Mouse (Mus musculus) lung, embryonic 14.5 days (tissue): ENCODE measurements at regions not wholly inside any gene's neighbourhood (a gene's known extent, or its start where the extent isn't known, plus 50 kb on each side); places are given as distances from the start of the nearest gene placed in this dataset.
A peak's percentile ranks its signal among the peaks of the same experiment; 100 is the strongest.
"Not testable (repeated sequence)": the region's sequence is repeated elsewhere in the genome, so short reads cannot be mapped to it uniquely, and the experiment has no call there.

ENCODE experiments used
- ATAC-seq: fragments of 200-750 bp; cut with Nextera tagmentation; 2 replicates; pipeline ENCODE4 v1.8.0; 2017; ENCODE audit warnings: mild to moderate bottlenecking, moderate TSS enrichment, moderate library complexity; ENCODE audit not compliant: insufficient read depth
- DNase-seq: peaks from one replicate; pipeline ENCODE4 v3.0.0-alpha.2; 2015
- H3K27ac ChIP-seq: fragments of 300-500 bp; sonication (generic); 2 replicates; pipeline ENCODE4 v1.5.1; 2014; ENCODE audit warnings: low read depth, mild to moderate bottlenecking, moderate library complexity
- H3K27me3 ChIP-seq: fragments of 300-500 bp; sonication (generic); 2 replicates; pipeline ENCODE4 v1.6.1; 2014; ENCODE audit warnings: low read length, control low read depth; ENCODE audit not compliant: insufficient read depth
- H3K36me3 ChIP-seq: fragments of 300-500 bp; sonication (generic); 2 replicates; pipeline ENCODE4 v1.6.1; 2014; ENCODE audit warnings: control low read depth; ENCODE audit not compliant: insufficient read depth
- H3K4me1 ChIP-seq: fragments of 300-500 bp; sonication (generic); 2 replicates; pipeline ENCODE4 v1.6.1; 2014; ENCODE audit warnings: antibody characterized with exemption, control low read depth; ENCODE audit not compliant: insufficient read depth
- H3K4me2 ChIP-seq: fragments of 300-500 bp; sonication (generic); 2 replicates; pipeline ENCODE4 v1.6.1; 2014; ENCODE audit warnings: mild to moderate bottlenecking
- H3K4me3 ChIP-seq: fragments of 300-500 bp; sonication (generic); 2 replicates; pipeline ENCODE4 v1.5.1; 2014; ENCODE audit warnings: low read depth, low read length
- H3K9ac ChIP-seq: fragments of 300-500 bp; sonication (generic); 2 replicates; pipeline ENCODE4 v1.6.1; 2014
- H3K9me3 ChIP-seq: fragments of 300-500 bp; sonication (generic); 2 replicates; pipeline ENCODE4 v1.6.1; 2016; ENCODE audit warnings: low read depth, low read length, control low read depth
- CTCF ChIP-seq: IDR thresholded peaks from 2 replicates; pipeline ENCODE4 v1.5.1; 2016; ENCODE audit warnings: antibody characterized with exemption, low read depth
- whole genome bisulfite sequencing: fragments of 180-500 bp; shearing (Covaris S2); extraction: QIAGEN DNeasy Blood & Tissue Kit; methylation state at CpG from one replicate; pipeline ENCODE4 v1.1.7; 2014; 5-methylcytosine and 5-hydroxymethylcytosine counted together

GRCm38 (mm10) chr10:9338207-9338801 is 336.7 kb downstream of the Samd5 start:
- 87% methylated on average over 8 of the region's 8 CpGs for WGBS
- no peaks in the 10 kb centered on the region for H3K9me3 ChIP-seq
- H3K27me3 ChIP-seq: no peaks in the 10 kb centered on the region
- H3K9ac ChIP-seq: no peak overlapping the region
- no peaks in the 10 kb centered on the region for H3K36me3 ChIP-seq
- no peaks in the 10 kb centered on the region for H3K4me1 ChIP-seq
- no peak for ATAC-seq
- H3K4me3 ChIP-seq: no peak overlapping the region
- TF ChIP-seq CTCF: no peak
- H3K4me2 ChIP-seq: no peak overlapping the region
- H3K27ac ChIP-seq: no peak overlapping the region
- no peak for DNase-seq

GRCm38 (mm10) chr10:9334245-9334845 is 340.7 kb downstream of the Samd5 start:
- no peak for DNase-seq
- WGBS: 67% methylated on average over 10 of the region's 10 CpGs
- no peak for TF ChIP-seq CTCF

GRCm38 (mm10) chr10:9331694-9332093 is 343.3 kb downstream of the Samd5 start:
- ATAC-seq (no peak), DNase-seq (no peak)
- H3K27me3 ChIP-seq: no peaks in the 10 kb centered on the region
- no peaks in the 10 kb centered on the region for H3K36me3 ChIP-seq
- no peak for TF ChIP-seq CTCF
- no peak overlapping the region for H3K9ac ChIP-seq
- H3K4me1 ChIP-seq: no peaks in the 10 kb centered on the region
- H3K4me3 ChIP-seq: no peak overlapping the region
- 58% methylated on average over 3 of the region's 3 CpGs for WGBS
- 0 out of 2 replicates have a peak, but pooled peaks cover 2% of the 10 kb centered on the region for H3K9me3 ChIP-seq
- no peak overlapping the region for H3K4me2 ChIP-seq
- H3K27ac ChIP-seq: no peak overlapping the region

More at GRCm38 (mm10) chr10:9334245-9334845, 340.7 kb downstream of the Samd5 start:
- no peak overlapping the region for H3K4me2 ChIP-seq
- ATAC-seq: no peak
- no peaks in the 10 kb centered on the region for H3K27me3 ChIP-seq
- H3K4me1 ChIP-seq: no peaks in the 10 kb centered on the region
- H3K27ac ChIP-seq: no peak overlapping the region
- no peaks in the 10 kb centered on the region for H3K36me3 ChIP-seq
- H3K9ac ChIP-seq: no peak overlapping the region
- H3K9me3 ChIP-seq: no peaks in the 10 kb centered on the region
- no peak overlapping the region for H3K4me3 ChIP-seq

GRCm38 (mm10) chr10:9328324-9328723 is 346.7 kb downstream of the Samd5 start:
- WGBS: 65% methylated on average over 4 of the region's 4 CpGs
- Histone ChIP-seq H3K4me1 (no peaks in the 10 kb centered on the region), H3K4me2 (no peak overlapping the region)

GRCm38 (mm10) chr10:9327881-9328280 is 347.1 kb downstream of the Samd5 start:
- peak; percentile 73 for DNase-seq
- WGBS: 70% methylated on average over 4 of the region's 4 CpGs
- not testable (repeated sequence) for H3K9me3 ChIP-seq, H3K4me1 ChIP-seq, H3K4me2 ChIP-seq, H3K27me3 ChIP-seq, H3K36me3 ChIP-seq, H3K27ac ChIP-seq, H3K4me3 ChIP-seq, ATAC-seq, H3K9ac ChIP-seq

More at GRCm38 (mm10) chr10:9328324-9328723, 346.7 kb downstream of the Samd5 start:
- Histone ChIP-seq H3K27me3 (no peaks in the 10 kb centered on the region), H3K27ac (no peak overlapping the region), H3K36me3 (no peaks in the 10 kb centered on the region), H3K9me3 (0 out of 2 replicates have a peak, but pooled peaks cover 2% of the 10 kb centered on the region), H3K4me3 (no peak overlapping the region), H3K9ac (no peak overlapping the region)
- ATAC-seq (no peak), DNase-seq (no peak)
- TF ChIP-seq CTCF: no peak

GRCm38 (mm10) chr10:9312326-9312725 is 362.7 kb downstream of the Samd5 start:
- TF ChIP-seq CTCF: no peak

GRCm38 (mm10) chr10:9310346-9310745 is 364.7 kb downstream of the Samd5 start:
- ATAC-seq (no peak), DNase-seq (peak; percentile 67)
- no peak for TF ChIP-seq CTCF
- Histone ChIP-seq H3K27ac (no peak overlapping the region), H3K9ac (no peak overlapping the region), H3K4me2 (no peak overlapping the region), H3K4me1 (0 out of 2 replicates have a peak, but pooled peaks cover 5% of the 10 kb centered on the region), H3K27me3 (no peaks in the 10 kb centered on the region), H3K9me3 (no peaks in the 10 kb centered on the region), H3K36me3 (no peaks in the 10 kb centered on the region), H3K4me3 (no peak overlapping the region)
- WGBS: 49% methylated on average over 5 of the region's 5 CpGs

More at GRCm38 (mm10) chr10:9312326-9312725, 362.7 kb downstream of the Samd5 start:
- Histone ChIP-seq H3K4me3 (no peak overlapping the region), H3K27ac (no peak overlapping the region), H3K4me2 (no peak overlapping the region), H3K9ac (no peak overlapping the region), H3K4me1 (0 out of 2 replicates have a peak, but pooled peaks cover 5% of the 10 kb centered on the region), H3K36me3 (no peaks in the 10 kb centered on the region), H3K27me3 (no peaks in the 10 kb centered on the region), H3K9me3 (no peaks in the 10 kb centered on the region)
- 86% methylated on average over 6 of the region's 6 CpGs for WGBS
- ATAC-seq: no peak
- DNase-seq: no peak
